Mouse (Mus musculus) 3134 (cell line): ENCODE data around the gene Trp63.
"Not testable (repeated sequence)": the region's sequence is repeated elsewhere in the genome, so short reads cannot be mapped to it uniquely, and the experiment has no call there.

Experiments
- DNase-seq: peaks from one replicate; pipeline ENCODE4 v3.0.0-alpha.2; 2011; ENCODE audit warnings: low spot score; ENCODE audit not compliant: insufficient read length; ENCODE audit errors: extremely low read depth

The Trp63 gene

DNA sequence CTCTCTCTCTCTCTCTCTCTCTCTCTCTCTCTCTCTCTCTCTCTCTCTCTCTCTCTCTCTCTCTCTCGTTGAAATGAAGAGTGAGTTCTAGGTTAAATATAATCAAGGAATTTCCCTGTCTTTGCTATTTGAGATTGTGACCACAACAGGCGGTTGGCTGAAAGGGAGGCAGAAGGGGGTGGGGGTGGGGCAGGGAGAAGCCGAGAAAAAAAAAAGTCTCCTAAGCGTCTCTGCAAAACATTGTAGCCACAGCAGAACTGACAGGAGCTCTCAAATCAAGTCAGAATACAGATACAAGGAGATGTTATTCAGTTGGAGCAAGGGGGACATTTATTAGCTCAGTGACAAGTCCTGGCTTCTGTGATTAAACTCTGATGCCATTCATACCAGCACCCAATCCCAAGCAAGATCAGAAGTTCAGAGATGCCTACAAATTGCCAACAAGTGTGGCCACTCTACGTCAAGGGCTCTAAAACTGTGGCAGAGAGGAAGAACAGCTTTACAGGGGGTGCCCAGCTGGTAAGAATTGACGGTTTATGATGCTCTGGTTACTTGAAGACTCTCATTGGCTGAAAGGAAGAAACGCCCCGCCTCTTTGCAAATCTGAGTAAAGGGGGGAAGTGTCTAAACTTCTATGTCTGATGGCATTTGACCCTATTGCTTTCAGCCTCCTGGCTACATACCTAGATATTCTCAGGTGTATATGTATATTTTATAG is at the start of gene Trp63:
Gene Trp63, plus strand, starts transcription at position 233 of the 718 bp plus-strand sequence.
- no peak for DNase-seq

DNA sequence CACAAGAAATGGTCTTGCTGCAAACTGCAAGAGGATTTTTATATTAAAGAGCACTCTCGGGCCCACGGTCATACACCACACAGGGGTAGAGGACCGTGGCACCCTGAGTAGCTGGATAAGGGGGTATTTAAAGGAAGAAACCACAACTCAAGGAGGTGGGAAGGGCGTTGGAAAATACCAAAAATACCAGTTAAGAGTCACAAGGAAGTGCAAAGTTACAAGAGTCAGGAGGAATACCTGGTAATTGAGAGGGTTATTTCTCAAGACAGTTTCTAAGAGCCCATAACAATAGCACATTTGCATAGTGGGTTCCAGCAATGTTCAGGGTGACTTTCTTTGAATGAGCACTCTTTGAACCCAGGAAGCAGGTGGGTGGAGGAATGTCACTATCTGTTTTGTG is 38.8 kb upstream of the Trp63 start:
- DNase-seq: not testable (repeated sequence)

DNA sequence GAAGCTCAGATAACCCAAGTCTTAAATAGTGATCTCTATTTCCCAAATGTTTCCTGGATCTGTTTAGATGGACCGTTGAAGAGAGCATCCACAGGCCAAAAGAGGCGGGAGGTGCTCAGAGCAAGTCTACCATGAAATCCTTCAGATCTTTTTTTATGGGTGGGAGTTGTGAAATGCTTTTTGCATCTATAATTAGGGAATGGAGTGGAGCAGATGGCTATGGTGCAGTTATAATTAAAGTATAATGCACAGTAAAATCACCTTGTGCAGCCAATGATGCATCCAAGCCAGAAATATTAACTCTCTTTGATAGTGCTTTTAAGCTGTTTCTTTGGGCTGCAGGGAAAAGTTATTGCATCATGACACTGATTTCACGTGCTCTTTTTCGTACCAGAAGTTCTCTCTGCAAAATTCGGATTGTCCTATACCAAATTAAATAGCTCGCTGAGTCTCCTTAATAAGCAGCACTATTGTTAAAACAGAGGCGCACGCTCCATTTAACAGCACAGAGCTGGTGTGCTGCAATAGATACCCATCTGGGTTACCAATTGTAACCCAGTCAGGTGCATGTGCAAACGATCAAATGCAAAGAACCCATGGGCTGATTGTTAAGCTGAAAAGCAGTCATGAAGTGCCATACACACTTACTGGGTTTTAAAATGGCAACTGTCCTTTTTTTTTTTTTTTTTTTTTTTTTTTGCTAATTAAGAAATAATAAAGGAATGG is 22.9 kb upstream of the Trp63 start:
- DNase-seq: no peak

DNA sequence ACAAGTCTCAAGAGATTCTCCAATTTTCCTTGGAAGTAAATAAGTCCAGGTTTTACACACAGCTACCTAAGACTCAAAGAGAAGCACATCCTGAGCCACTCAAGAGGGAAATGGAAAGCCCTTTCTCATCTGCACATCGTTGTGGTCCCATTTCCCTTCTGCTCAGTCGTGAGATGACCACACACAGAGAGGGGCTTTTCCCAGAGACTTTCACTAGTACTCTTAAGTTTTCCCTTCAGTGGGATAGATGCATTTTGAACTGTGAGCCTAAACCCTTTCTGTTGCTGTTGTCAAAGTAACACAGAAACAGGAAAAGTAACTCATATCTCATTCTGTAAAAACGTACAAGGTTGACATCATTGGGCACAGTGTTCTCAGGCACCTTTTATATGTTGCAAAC is 20.4 kb upstream of the Trp63 start:
- DNase-seq: no peak

DNA sequence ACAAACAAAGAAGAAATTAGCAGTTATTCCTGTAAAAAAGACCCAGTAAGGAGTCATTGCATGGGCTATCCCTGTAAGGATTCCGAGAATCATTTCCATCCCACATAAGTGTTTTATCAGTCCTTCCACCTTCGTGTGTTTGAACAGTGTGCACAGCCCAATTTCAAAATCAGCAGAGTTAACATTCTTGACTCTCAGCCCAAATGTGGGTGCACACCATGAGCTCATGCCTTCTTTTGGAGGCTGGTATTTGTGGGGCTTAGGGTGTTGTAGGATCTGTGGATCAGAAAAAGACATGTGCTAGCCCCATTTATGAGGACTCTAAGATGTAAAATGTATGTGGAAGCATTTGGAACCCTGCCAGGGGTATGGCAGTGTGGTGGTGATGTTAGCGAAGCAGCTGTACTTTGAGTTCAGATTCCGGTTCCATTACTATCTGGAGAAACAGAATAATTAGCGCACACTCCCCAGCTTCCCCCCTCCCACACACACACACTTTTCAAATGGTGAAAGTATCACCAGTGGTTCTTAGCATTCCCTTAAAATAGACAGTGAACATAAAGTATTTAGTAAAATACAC is 9.6 kb upstream of the Trp63 start:
- DNase-seq: no peak

DNA sequence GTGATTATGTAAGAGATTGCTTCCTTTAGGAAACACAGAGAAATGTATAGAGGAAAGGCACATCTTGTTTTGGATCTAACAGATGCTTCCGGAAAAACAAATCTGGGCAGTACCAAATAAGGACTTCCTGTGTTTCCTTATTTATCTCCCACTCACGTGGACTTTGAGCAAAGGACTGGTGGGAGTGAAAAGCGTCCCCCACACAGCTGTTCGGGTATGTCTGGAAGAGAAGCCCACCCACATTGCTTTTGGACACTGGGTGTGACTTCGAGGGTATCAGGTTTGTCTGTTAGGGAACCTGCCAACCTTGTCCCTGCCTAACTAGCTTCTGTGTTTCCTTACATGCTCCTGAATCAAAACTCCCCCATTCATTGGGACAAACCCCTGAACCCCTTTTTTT is 3.2 kb upstream of the Trp63 start:
- DNase-seq: no peak

DNA sequence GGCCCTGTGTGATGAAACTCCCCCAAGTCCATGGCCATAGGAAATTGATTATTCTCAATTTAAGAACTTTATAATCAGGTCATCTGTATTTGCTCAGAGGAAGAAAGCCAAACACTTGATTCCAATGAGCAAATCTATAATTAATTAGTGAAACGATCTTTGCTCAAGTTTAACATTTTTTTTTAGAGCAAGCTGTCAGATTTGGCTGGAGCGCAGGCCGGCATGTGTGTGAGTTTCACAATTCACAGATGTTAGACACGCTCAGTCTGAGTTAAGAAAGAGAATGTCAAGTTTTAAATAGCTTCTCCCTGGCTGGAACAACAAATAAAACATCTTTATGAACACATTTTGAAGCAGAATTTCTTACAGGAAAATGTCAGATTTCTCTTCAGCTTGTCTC is 1.0 kb upstream of the Trp63 start:
- DNase-seq: no peak

DNA sequence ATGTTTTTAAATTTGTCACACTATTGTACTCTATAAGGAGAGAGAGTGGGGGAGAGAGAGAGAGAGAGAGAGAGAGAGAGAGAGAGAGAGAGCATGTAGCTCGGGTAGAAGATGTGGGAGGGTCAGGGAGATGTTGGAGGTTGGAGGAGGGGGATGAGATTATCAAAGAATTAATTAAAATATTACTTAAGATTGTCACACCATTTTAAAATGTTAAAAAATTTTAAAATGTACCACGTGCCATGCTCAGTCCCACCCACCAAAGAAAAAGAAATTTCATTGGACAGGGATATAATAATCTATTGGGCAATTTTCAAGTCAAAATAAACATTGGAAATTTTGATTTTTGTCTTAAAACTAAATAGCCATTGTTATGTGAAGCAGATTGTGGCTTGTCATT is 1.0 kb downstream of the Trp63 start:
- DNase-seq: no peak

DNA sequence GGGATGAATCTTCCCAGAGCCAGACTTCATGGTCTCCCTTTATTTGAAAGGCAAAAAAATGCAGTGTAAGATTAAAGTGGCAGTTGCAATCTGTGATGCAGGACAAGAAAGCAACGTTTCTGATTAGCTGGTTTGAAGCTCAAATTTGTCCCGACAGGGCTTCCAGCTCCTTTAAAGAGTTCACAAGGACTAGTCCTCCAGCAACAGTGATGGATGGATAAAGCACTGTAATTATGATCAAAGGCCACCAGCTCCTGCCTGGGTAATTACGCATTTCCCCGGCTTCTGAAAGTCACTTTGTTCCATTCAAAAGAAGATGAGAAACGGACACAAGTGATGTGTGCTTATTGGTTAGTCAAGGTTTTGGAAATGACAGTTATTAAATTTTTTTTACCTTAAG is 7.0 kb downstream of the Trp63 start:
- DNase-seq: no peak

DNA sequence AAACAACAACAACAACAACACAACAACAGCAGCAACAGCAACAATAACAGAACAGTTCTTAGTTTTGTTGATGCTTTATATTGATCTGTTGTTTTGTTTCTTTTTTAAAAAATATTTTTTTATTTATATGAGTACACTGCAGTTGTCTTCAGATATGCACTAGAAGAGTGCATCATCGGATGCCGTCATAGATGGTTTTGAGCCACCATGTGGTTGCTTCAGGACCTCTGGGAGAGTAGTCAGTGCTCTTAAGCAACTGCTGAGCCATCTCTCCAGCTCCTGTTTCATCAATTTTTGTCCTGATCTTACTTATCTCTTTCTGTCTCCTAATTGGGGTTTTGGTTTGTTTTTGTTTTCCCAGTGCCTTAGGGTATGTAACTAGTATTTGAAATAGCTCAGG is 17.7 kb downstream of the Trp63 start:
- no peak for DNase-seq

DNA sequence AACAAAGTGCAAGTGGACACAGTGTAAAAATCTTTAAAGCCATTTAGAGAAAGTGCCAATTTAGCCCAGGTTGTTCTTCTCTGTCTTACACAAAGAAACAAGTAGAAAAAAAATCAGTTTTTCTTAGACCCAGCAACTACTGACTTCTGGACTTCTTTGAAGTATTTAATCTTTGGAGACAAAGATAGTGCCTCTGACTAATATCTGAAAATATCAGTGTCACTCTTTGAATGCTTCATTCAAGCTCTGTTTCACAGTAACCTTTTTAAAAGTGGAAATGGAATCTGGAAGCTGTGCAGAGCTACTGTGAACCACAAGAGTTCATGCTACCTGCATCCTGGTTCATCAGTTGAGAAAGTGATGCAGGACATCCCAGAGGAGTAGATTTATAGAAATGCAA is 22.7 kb downstream of the Trp63 start:
- no peak for DNase-seq

DNA sequence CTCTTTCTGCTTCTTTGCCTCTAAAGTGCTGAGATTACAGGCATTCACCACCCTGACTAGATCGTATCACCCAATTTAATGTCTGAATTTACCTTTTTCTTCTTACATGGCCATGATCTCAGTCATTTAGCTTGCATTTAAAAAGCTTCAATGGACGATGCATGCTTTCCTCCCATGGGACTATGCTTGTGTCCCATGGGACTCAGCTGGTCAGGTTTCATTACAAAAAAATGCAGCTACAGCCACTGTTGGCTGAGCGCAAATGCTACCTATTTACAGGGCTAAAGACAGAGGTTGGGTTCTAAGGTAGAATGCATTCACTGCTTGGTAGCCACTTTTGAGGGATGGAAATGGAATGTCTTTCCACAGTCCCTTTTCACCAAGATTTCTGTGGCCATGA is 32.2 kb downstream of the Trp63 start:
- peak; percentile 56 for DNase-seq

DNA sequence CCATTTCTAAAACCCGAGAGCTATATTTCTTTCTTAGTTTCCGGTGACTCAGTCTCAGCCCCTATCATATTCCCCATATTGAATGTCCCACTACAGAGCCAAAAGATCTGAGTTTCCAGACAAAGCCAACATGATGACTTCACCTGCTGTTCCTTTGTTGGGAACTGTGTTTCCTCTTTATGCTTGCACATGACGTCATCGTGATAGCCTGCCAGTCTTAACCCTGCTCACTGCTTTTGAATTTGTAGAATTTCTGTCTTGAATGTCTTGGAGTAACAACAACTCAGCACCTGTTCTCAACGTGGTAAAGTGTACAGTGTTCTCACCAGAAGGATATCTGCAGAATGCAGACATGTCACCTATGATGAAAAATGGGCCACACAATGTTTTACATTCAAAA is 39.6 kb downstream of the Trp63 start:
- no peak for DNase-seq

DNA sequence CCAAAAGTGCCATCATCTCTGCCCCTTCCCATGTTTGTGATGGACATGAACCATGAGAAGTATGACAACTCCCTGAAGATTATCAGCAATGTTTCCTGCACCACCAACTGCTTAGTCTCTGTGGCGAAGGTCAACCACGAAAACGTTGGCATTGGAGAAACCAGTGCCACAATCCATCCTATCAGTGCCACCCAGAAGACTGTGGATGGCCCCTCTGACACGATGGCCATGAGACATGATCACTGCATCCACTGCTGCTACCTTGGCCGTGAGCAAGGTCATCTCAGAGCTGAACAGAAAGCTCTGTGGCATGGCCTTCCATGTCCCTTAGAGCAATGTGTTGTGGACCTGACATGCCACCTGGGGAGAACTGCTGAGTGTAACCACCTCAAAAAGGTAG is 43.4 kb downstream of the Trp63 start:
- no peak for DNase-seq

DNA sequence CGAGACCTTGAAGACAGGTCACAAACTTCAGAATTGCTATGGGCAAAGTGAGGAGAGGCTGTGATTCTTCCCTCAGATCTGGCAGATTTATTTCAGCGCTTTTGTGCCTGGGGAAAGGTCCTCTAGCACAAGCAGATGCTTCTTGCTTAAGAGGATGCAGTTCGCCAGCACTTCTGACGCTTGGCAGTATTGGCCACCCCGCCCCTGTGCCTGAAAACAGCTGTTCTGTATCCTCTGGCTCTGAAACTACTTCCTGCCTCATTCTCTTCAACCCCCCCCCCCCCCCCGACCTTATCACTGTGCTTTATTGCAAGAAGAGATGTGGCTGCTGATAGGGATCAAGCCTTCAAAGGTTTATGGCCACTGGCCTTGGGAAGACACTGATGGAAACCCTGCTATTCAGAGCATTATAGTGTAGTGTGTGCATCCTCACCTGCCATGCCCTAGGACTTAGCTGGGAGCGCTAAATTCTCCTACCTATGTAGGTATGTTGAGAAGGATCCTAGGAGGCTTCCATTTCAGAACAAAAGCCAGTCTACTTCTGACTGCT is 44.5 kb downstream of the Trp63 start:
- DNase-seq: no peak

DNA sequence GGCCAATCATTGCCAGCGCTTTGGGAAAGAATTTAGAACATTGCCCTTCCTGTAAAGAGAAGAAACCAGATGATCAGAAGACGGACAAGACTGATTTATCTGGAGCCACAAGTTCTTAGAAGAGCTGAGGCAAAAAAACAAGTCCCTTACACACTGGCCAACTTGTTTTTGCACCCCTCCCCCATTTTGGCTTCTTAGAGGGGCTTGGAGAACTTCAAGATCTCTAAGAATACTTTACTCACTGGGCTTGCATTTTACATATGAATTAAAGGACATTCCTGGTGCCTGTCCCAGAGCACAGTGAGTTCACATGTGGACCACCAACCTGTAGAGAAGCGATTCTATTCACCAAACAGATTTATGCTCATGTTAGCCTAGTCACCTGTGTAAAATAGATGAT is 53.3 kb downstream of the Trp63 start:
- no peak for DNase-seq

DNA sequence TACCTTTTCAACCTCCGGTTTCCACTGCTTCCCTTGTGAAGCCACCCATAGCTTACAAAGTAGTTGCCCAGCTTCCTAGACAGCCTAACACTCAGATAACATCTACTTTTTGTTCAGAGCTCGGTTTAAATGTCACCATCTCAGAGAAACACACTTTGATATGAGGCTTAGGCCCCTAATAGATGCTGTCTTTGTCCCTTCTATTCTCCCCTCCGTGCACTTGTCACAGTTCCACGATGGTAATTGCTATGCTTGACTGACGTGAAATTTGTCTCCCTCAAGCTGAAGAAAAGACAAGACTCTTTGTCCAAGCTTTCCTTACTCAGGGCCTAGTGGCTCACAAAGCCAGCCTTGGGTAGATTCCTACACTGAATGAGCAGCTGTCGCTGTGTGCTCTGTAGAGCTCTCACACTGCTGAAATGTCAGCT is 54.1 kb downstream of the Trp63 start:
- DNase-seq: no peak

DNA sequence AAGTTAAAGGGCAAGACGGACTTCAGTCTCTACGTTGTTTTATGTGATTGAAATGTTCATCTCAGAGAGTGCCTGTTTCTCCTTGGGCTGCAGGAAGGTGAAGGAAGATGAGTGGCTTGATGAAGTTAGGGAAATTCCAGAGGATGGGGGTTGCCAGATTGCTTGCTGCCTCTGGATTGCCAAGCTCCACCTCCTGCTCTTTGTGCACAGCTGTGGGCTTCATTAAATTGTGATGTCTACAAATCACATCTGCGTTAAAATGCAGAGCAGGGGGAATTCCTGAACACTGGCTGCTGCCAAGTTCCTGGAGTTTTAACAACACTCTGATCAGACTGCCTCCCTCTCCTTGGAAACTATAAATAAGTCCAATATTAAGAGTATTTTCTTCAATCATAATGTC is 63.2 kb downstream of the Trp63 start:
- peak; percentile 35 for DNase-seq

DNA sequence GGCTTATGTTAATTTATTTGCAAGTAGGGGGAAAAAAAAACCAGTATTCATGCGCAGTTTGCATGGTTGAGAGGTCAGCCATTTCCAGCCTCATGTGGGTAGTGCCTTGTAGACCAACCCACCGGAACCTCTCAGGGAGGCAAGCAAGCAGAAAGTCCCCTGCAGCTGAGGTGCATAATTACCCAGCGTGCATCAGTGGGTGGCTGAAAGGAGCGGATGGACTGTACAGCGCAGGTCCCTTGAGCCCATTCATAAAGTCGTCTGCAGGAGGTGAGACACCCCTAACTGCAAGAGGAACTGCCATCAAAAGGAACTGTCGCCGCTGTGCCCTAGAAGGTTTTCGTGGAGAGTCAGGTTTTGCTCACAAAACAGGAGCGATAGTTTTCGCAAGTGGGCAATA is 68.3 kb downstream of the Trp63 start:
- DNase-seq: no peak

DNA sequence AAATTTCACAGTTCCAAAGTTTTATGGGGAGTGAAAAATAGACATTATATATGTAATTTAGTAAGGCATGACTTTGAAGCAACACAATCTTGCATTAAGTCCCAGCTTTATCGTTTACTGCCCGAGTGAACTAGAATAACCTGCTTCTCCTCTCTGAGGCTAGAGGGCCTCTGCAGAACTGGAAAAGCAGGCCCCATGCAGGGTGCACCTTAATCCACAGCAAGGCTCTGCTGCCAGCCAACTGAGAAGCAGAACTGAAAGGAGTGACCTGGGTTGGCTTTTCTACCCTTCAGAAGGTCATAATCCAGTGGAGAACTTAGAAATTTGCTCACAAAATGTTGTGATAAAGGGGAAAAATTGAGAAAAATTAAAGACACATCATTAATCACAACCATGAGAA is 74.5 kb downstream of the Trp63 start:
- no peak for DNase-seq

DNA sequence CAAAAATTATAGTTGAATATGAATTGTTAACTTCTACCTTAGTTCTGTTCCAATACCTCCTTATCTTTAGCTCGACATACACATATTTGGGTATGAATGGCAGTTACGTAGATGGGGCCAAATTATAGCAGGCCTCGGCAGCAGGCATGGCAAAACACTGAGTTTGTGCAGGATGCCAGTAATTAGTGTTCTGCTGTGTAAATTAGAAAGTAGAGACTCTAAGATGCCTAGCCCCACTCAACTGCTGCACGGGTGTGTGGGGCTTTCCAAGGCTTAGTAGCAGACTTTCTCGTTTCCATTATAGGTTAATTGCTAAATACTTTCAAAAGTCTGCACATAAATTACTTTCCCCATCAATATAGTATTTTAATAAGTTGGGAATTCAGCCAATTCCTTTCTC is 82.0 kb downstream of the Trp63 start:
- DNase-seq: no peak

DNA sequence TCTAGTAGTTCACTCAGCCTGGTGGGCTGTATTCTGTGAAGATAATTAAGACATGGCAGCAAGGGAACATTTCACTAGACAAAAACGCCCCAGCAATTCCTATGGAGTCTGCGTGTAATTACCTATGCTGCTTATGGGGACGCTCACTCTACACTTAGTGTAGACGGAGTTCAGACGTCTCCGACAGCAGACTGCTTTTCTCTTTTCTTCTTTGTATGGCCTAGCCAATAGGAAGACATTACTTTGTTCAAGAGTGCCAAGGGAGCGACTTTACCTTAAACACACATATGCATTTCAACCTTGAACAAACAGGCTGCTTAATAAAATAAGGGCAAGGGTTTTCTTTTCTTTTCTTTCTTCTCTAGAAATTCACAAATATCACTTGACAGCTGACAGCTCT is 91.0 kb downstream of the Trp63 start:
- DNase-seq: no peak
